Mouse (Mus musculus) ES-E14 (cell line): Measurements from ENCODE around the gene 9430015G10Rik.
A peak's percentile ranks its signal among the peaks of the same experiment; 100 is the strongest.

Experiments
- CHD2 ChIP-seq: IDR thresholded peaks from 2 replicates; pipeline ENCODE4 v1.6.1; 2014; ENCODE audit warnings: mild to moderate bottlenecking, low read depth, low read length, inconsistent platforms
- ZNF384 ChIP-seq: IDR thresholded peaks from 2 replicates; pipeline ENCODE4 v1.6.1; 2012; ENCODE audit warnings: low read depth, low read length, inconsistent platforms

DNA sequence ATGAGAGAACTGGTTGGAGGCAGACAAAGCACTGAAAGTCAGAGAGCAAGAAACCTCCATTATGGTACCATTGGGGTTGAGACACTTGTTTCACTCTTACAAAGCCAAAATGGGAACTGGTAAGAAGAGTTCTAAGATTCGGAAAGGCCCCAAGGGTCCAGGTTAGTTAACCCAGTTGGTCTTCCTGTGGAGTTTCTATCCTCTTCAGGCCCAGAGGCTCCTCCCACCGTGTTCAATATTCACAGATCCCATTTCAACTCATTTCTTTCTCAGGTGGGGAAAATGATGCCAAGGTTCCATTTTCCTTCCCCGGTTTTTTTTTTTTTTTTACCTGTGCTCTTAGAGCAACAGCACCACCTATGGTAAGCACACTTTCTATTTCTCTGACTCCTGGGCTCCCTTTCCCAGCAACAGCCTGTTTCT is 8.3 kb upstream of the 9430015G10Rik start:
- TF ChIP-seq CHD2: no peak
- peak; percentile 99 for TF ChIP-seq ZNF384
